Mouse (Mus musculus): ENCODE measurements around the gene Pde11a. TPM values are rescaled to one million over a fixed set of nuclear protein-coding genes. Genes with fewer than 3 reads are reported as not detected.

Pde11a gene
- polyA plus RNA-seq, 1 experiment, result not detected

DNA sequence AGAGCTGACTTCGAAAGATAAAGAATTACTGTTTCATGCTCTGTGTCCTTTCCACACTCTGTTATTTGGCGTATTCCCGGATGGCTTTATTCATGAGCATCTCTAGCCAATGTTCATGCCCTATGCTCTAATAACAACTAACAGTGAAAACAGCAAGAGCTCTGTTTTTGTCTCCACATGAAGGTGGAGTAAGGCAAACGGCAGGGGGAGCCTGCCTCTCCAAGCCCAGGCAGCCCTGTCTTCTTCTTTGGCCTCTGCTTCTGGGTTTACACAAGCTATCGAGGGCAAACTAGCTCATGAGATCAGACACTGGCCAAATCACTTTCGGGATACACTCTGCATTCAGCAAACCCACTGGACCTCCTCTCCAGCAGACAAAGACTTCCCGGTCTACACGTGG lies 241.3 kb downstream of the Pde11a start:
- Histone ChIP-seq H3K4me1 (ENCODE audit: control insufficient read depth, insufficient read depth, low read length) (peaks cover 3% of the 10 kb centered on the region; the same call in 1 of the 2 replicates), H3K27ac (ENCODE audit: insufficient read depth, low read depth, low read length) (no peak overlapping the region), H3K4me3 (ENCODE audit: insufficient read depth, low read depth, low read length) (no peak overlapping the region)
- 53% methylated on average over 8 of the region's 8 CpGs for WGBS
- TF ChIP-seq POLR2A (IDR thresholded peaks at IDR 0.05; ENCODE audit: insufficient read depth, low read depth, low read length) (no peak), CTCF (IDR thresholded peaks at IDR 0.05; ENCODE audit: insufficient read depth, low read depth, low read length) (no peak)

DNA sequence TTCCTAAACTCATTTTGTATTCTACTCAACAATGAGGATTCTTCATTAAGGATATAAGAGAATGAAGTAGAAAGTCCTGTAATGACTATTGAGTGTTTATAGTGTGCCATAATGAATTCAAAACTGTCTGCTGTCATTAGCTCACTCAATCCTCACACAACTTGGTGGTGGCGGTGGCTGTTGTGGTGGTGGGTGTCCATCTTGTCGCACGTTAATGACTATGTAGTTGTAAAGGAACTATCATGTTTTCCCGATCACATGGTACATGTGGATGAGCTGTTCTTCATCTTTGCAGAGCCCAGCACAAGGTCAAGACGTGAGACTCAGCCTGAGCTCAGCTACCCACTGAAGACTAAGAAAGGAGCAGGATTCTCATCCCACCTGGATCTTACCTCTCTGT lies 242.7 kb downstream of the Pde11a start:
- WGBS, result 95% methylated on average over 5 of the region's 5 CpGs
- H3K4me3 ChIP-seq (ENCODE audit: insufficient read depth, low read depth, low read length), result no peak overlapping the region
- no peak for TF ChIP-seq CTCF (IDR thresholded peaks at IDR 0.05; ENCODE audit: insufficient read depth, low read depth, low read length)
- no peaks in the 10 kb centered on the region for H3K4me1 ChIP-seq (ENCODE audit: control insufficient read depth, insufficient read depth, low read length)
- H3K27ac ChIP-seq (ENCODE audit: insufficient read depth, low read depth, low read length), result no peak overlapping the region

DNA sequence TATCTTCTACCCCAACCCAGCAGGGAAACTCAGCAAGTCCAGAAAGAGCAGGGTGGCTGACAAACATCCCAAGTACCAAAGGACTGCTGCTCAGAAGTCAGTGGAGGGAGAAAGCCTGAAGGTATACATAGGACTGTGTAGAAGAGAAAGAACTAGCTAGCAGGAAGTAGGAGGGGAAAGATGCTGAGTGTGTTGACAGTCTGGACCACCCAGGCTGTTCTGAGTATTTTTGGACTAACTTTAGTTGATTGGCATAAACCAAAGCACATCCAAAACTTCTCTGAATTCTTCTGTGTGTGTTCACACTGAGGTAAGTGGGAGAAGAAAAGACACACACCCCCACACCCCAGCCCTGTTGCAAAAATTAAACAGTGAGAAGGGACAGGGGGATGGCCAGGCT lies 248.1 kb downstream of the Pde11a start:
- TF ChIP-seq CTCF (IDR thresholded peaks at IDR 0.05; ENCODE audit: insufficient read depth, low read depth, low read length), result no peak
- no peak for TF ChIP-seq POLR2A (IDR thresholded peaks at IDR 0.05; ENCODE audit: insufficient read depth, low read depth, low read length)
- H3K4me3 ChIP-seq (ENCODE audit: insufficient read depth, low read depth, low read length), result no peak overlapping the region
- no peaks in the 10 kb centered on the region for H3K4me1 ChIP-seq (ENCODE audit: control insufficient read depth, insufficient read depth, low read length)
- H3K27ac ChIP-seq (ENCODE audit: insufficient read depth, low read depth, low read length), result no peak overlapping the region

DNA sequence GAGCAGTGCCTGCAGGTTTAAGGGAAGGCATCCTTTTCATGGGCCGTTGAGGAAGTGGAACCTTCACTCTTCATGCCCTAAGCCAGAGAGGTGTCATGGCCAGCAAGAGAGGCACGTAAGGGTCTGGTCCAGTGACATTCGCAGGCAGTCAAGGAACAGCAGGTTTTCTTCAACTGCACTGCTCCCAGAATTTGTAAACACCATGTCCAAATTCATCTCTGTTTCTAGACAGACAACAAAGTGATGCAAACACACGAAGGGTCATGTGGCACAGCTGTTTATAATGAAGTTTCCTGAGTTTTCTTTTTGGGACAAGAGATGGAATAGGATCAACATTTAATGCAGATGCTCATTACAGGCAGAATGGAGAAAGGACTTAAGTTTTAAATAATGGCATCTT lies 249.7 kb downstream of the Pde11a start:
- Histone ChIP-seq H3K27ac (ENCODE audit: insufficient read depth, low read depth, low read length) (no peak overlapping the region), H3K4me1 (ENCODE audit: control insufficient read depth, insufficient read depth, low read length) (no peaks in the 10 kb centered on the region), H3K4me3 (ENCODE audit: insufficient read depth, low read depth, low read length) (no peak overlapping the region)
- WGBS, result 68% methylated on average over 4 of the region's 4 CpGs
- no peak for TF ChIP-seq POLR2A (IDR thresholded peaks at IDR 0.05; ENCODE audit: insufficient read depth, low read depth, low read length)
- no peak for TF ChIP-seq CTCF (IDR thresholded peaks at IDR 0.05; ENCODE audit: insufficient read depth, low read depth, low read length)

DNA sequence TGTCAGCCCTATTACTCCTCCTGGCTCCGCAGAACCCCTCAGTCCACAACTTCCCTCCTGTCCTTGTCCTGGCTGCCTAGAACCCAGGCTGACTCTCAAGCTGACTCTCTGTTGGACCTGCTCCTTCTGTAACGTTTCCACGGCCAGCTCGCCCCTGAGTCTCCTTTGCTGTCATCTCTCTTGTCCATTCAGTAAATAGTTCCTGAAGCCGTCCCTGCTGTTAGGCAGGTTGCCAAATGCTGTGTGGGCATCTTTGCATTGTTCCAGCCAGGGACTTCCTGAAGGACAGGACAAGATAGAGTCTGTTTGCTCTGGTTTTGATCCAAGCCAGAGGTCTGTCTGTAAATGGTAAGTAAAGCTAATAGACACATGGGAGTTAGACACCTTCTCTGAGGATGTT lies 250.2 kb downstream of the Pde11a start:
- no peak overlapping the region for H3K4me3 ChIP-seq (ENCODE audit: insufficient read depth, low read depth, low read length)
- WGBS, result 77% methylated on average over 5 of the region's 5 CpGs
- H3K4me1 ChIP-seq (ENCODE audit: control insufficient read depth, insufficient read depth, low read length), result no peaks in the 10 kb centered on the region
- H3K27ac ChIP-seq (ENCODE audit: insufficient read depth, low read depth, low read length), result no peak overlapping the region
- no peak for TF ChIP-seq POLR2A (IDR thresholded peaks at IDR 0.05; ENCODE audit: insufficient read depth, low read depth, low read length)
- TF ChIP-seq CTCF (IDR thresholded peaks at IDR 0.05; ENCODE audit: insufficient read depth, low read depth, low read length), result no peak

DNA sequence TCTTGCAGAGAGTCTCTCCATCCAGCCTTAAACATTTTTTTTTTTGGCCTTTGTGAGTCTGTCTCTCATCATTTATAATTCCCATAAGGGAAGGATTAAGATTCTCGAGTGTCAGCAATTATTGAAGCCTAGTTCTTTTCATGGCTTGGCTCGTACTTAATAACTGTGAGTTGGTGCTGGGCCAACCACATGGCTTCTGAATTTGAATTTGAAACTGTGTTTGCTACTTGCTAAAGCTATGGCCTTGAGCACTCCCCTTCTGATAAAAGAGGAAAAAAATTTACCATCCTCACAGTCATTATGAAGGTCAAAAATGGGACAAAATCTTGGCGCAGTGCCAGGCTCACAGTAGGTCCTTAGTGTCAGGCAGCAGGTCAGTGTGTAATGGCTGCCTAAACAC lies 251.4 kb downstream of the Pde11a start:
- TF ChIP-seq POLR2A (IDR thresholded peaks at IDR 0.05; ENCODE audit: insufficient read depth, low read depth, low read length), result no peak
- no peak for TF ChIP-seq CTCF (IDR thresholded peaks at IDR 0.05; ENCODE audit: insufficient read depth, low read depth, low read length)
- no peak overlapping the region for H3K4me3 ChIP-seq (ENCODE audit: insufficient read depth, low read depth, low read length)
- 45% methylated on average over 3 of the region's 3 CpGs for WGBS
- H3K4me1 ChIP-seq (ENCODE audit: control insufficient read depth, insufficient read depth, low read length), result no peaks in the 10 kb centered on the region
- H3K27ac ChIP-seq (ENCODE audit: insufficient read depth, low read depth, low read length), result no peak overlapping the region

DNA sequence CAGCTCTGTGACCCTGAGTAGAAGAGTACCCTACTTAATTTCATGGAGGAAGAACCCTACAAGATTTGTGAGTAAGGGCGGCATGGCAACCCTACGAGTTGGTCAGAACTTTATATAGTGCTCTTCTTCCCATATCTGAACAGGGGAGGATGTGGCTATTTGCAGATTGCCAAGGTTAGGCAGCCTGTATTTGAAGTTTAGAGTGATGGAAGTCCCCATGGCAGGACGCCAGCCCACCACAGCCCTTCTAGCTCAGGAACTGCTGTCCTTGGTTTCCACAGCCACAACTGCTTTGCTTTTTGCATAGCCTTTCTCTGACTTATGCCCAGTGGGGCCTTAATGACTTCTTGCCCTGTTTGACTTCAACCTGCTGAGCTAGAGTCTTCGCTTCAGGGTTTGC lies 253.6 kb downstream of the Pde11a start:
- 93% methylated on average over 4 of the region's 4 CpGs for WGBS
- Histone ChIP-seq H3K4me3 (ENCODE audit: insufficient read depth, low read depth, low read length) (no peak overlapping the region), H3K27ac (ENCODE audit: insufficient read depth, low read depth, low read length) (no peak overlapping the region), H3K4me1 (ENCODE audit: control insufficient read depth, insufficient read depth, low read length) (no peaks in the 10 kb centered on the region)
- TF ChIP-seq CTCF (IDR thresholded peaks at IDR 0.05; ENCODE audit: insufficient read depth, low read depth, low read length) (no peak), POLR2A (IDR thresholded peaks at IDR 0.05; ENCODE audit: insufficient read depth, low read depth, low read length) (no peak)

DNA sequence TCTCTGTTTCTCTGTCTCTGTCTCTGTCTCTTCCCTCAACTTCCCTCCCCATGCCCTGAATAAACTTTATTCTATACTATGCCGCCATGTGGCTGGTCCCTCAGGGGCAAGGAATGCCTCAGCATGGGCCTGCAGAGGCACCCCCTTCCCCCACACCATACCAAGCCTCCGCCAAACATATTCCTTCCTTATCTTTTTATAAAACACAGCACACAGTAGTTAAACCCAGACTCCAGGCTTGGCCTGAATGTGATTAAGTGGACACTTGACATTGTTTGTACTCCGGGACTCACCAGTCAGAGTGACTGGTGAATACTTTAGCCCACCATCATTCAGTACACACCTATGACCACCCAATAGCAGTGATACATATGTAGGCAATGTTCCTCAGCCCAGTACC lies 254.7 kb downstream of the Pde11a start:
- Histone ChIP-seq H3K4me1 (ENCODE audit: control insufficient read depth, insufficient read depth, low read length) (no peaks in the 10 kb centered on the region), H3K4me3 (ENCODE audit: insufficient read depth, low read depth, low read length) (no peak overlapping the region), H3K27ac (ENCODE audit: insufficient read depth, low read depth, low read length) (no peak overlapping the region)
- 95% methylated on average over 3 of the region's 3 CpGs for WGBS
- TF ChIP-seq CTCF (IDR thresholded peaks at IDR 0.05; ENCODE audit: insufficient read depth, low read depth, low read length) (no peak), POLR2A (IDR thresholded peaks at IDR 0.05; ENCODE audit: insufficient read depth, low read depth, low read length) (no peak)

DNA sequence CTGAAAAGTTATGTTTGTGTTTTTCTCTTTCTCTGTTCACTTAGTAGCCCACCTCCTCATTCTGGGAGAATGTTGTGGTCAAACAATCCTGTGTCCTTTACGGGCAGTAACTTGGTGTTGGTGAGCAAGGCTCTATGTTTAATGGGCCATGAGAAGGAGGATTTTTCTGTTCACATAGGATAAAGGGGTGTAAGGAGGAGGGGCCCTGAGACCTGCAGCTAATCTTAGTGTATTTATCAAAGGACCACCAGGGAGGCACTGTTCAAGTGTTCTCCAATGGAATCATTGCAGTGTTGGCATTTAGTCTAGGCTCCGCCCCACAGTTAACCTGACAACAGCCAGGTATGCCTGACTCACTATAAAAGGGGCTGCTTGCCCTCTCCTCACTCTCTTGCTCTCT lies 255.2 kb downstream of the Pde11a start:
- Histone ChIP-seq H3K4me1 (ENCODE audit: control insufficient read depth, insufficient read depth, low read length) (no peaks in the 10 kb centered on the region), H3K27ac (ENCODE audit: insufficient read depth, low read depth, low read length) (no peak overlapping the region), H3K4me3 (ENCODE audit: insufficient read depth, low read depth, low read length) (no peak overlapping the region)
- WGBS, result 96% methylated on average over 2 of the region's 2 CpGs
- no peak for TF ChIP-seq POLR2A (IDR thresholded peaks at IDR 0.05; ENCODE audit: insufficient read depth, low read depth, low read length)
- no peak for TF ChIP-seq CTCF (IDR thresholded peaks at IDR 0.05; ENCODE audit: insufficient read depth, low read depth, low read length)

DNA sequence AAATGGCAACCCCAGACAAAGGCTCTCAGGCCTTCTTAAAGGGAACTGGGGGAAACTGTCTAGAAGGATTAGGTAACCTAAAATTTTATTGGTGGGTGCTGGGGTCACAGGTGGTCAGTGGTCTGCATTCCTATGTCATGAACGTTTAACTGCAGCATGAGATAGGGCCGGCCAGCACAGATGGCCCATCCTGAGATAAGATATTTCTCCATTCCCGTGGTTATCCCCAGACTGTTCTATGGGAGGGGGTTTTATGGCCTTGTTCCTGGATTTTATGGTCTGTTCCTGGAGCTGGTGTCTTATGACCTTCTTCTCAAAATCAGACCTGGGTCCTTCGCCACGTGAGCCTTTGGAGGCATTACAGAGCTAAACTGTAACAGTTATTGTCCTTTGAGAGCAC lies 256.6 kb downstream of the Pde11a start:
- no peaks in the 10 kb centered on the region for H3K4me1 ChIP-seq (ENCODE audit: control insufficient read depth, insufficient read depth, low read length)
- WGBS, result 87% methylated on average over 5 of the region's 5 CpGs

More for the DNA sequence above, 256.6 kb downstream of the Pde11a start:
- TF ChIP-seq CTCF (IDR thresholded peaks at IDR 0.05; ENCODE audit: insufficient read depth, low read depth, low read length) (no peak), POLR2A (IDR thresholded peaks at IDR 0.05; ENCODE audit: insufficient read depth, low read depth, low read length) (no peak)
- no peak overlapping the region for H3K4me3 ChIP-seq (ENCODE audit: insufficient read depth, low read depth, low read length)
- H3K27ac ChIP-seq (ENCODE audit: insufficient read depth, low read depth, low read length), result no peak overlapping the region

All from olfactory bulb, adult 2 months (tissue).